Mouse (Mus musculus) lung, embryonic 15.5 days (tissue): ENCODE measurements at regions not wholly inside any gene's neighbourhood (a gene's known extent, or its start where the extent isn't known, plus 50 kb on each side); places are given as distances from the start of the nearest gene placed in this dataset.
A peak's percentile ranks its signal among the peaks of the same experiment; 100 is the strongest.

Source experiments
- ATAC-seq: fragments of 200-750 bp; cut with Nextera tagmentation; 2 replicates; pipeline ENCODE4 v1.8.0; 2017; ENCODE audit warnings: moderate number of reproducible peaks, borderline replicate concordance; ENCODE audit not compliant: low FRiP score, low TSS enrichment; ENCODE audit errors: extremely low read depth
- H3K27ac ChIP-seq: fragments of 300-500 bp; sonication (generic); 2 replicates; pipeline ENCODE4 v1.5.1; 2015; ENCODE audit warnings: moderate library complexity, mild to moderate bottlenecking, inconsistent platforms
- H3K27me3 ChIP-seq: fragments of 300-500 bp; sonication (generic); 2 replicates; pipeline ENCODE4 v1.6.1; 2015; ENCODE audit warnings: inconsistent platforms
- H3K36me3 ChIP-seq: fragments of 300-500 bp; sonication (generic); 2 replicates; pipeline ENCODE4 v1.6.1; 2015; ENCODE audit warnings: inconsistent platforms
- H3K4me1 ChIP-seq: fragments of 300-500 bp; sonication (generic); 2 replicates; pipeline ENCODE4 v1.6.1; 2015; ENCODE audit warnings: inconsistent platforms
- H3K4me2 ChIP-seq: fragments of 300-500 bp; sonication (generic); 2 replicates; pipeline ENCODE4 v1.6.1; 2015; ENCODE audit warnings: inconsistent platforms, mild to moderate bottlenecking, moderate library complexity
- H3K4me3 ChIP-seq: fragments of 300-500 bp; sonication (generic); 2 replicates; pipeline ENCODE4 v1.5.1; 2015; ENCODE audit warnings: mild to moderate bottlenecking, inconsistent platforms
- H3K9ac ChIP-seq: fragments of 300-500 bp; sonication (generic); 2 replicates; pipeline ENCODE4 v1.6.1; 2015; ENCODE audit warnings: inconsistent platforms
- H3K9me3 ChIP-seq: fragments of 300-500 bp; sonication (generic); 2 replicates; pipeline ENCODE4 v1.6.1; 2016; ENCODE audit warnings: inconsistent platforms
- WGBS: fragments of 180-500 bp; shearing (Covaris S2); methylation state at CpG from one replicate; pipeline ENCODE4 v1.1.7; 2015; 5-methylcytosine and 5-hydroxymethylcytosine counted together

DNA sequence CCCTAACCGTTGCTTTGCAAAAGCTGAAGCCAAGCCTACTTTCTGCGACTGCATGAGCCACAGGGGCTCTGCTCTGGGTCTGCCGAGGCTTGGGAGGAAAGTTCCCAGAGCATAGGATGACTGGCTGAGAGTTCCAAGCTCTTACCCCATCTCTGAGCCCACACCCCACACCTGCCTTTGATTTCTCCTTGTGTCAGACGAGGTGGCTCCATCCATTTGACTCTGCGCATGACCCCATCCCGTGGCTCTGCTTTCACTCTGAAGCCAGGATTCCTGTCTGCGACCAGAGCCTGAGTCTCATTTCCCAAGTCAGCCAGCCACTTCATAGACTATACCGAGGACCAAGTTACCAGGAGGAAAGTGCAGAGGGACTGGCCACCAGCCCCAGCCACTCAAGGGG lies 216.1 kb upstream of the Msx2 start:
- no peak for ATAC-seq
- peak overlapping the region; percentile 46 for H3K4me2 ChIP-seq
- H3K36me3 ChIP-seq = no peaks in the 10 kb centered on the region
- no peak overlapping the region for H3K9ac ChIP-seq
- no peaks in the 10 kb centered on the region for H3K9me3 ChIP-seq
- H3K4me3 ChIP-seq = no peak overlapping the region
- no peaks in the 10 kb centered on the region for H3K4me1 ChIP-seq
- H3K27ac ChIP-seq = no peak overlapping the region
- 22% methylated on average over 8 of the region's 8 CpGs for WGBS
- H3K27me3 ChIP-seq = no peaks in the 10 kb centered on the region

GRCm38 (mm10) chr13:53688489-53688888 lies 215.6 kb upstream of the Msx2 start:
- H3K4me1 ChIP-seq = no peaks in the 10 kb centered on the region
- no peak overlapping the region for H3K9ac ChIP-seq
- H3K4me3 ChIP-seq = no peak overlapping the region
- no peak for ATAC-seq
- H3K9me3 ChIP-seq = no peaks in the 10 kb centered on the region
- H3K27me3 ChIP-seq = no peaks in the 10 kb centered on the region
- H3K36me3 ChIP-seq = no peaks in the 10 kb centered on the region
- no peak overlapping the region for H3K27ac ChIP-seq
- WGBS = 7% methylated on average over 13 of the region's 13 CpGs
- peak overlapping the region; percentile 46 for H3K4me2 ChIP-seq

DNA sequence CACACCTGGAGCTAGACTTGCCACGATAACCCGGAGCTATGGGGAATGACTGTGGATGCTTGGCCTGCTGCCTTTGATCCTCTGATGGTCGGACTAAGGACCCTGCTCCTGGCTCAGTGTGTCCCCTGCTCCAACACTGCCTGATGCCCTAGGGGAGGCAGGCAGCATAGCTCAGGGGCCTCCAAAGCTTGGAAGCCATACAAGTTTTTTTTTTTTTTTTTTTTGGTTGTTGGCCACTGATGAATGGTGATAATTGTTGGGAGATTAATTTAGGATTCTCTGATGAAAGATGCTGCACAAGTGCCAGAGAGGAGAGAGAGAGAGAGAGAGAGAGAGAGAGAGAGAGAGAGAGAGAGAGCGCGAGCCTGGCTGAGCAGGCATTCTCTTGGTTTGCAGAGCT lies 211.6 kb upstream of the Msx2 start:
- H3K4me1 ChIP-seq = no peaks in the 10 kb centered on the region
- H3K27ac ChIP-seq = no peak overlapping the region
- H3K27me3 ChIP-seq = no peaks in the 10 kb centered on the region
- no peak overlapping the region for H3K9ac ChIP-seq
- no peak for ATAC-seq
- 57% methylated on average over 5 of the region's 5 CpGs for WGBS
- no peak overlapping the region for H3K4me3 ChIP-seq
- H3K9me3 ChIP-seq = no peaks in the 10 kb centered on the region
- H3K36me3 ChIP-seq = no peaks in the 10 kb centered on the region
- H3K4me2 ChIP-seq = no peak overlapping the region

DNA sequence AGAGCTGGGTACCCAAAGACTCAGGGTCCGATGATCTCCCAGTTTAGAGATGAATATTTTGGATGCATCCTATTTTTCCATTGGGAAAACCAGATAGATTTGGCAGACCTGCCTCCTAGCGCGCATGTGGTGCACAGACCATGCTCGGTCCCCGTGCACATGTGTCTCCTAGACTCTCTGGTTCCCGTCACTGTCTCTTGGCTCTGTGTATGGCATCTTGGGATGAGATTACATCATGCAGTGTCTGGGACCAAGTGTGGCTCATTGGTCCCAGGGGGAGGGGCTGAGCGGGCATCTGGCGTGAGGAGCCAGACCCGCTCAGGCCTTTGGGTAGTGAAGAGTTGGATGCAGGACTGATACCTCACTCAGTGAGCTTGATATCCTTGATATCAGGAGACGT lies 204.3 kb upstream of the Msx2 start:
- H3K27me3 ChIP-seq = no peaks in the 10 kb centered on the region
- 94% methylated on average over 10 of the region's 10 CpGs for WGBS
- no peak overlapping the region for H3K9ac ChIP-seq
- no peaks in the 10 kb centered on the region for H3K36me3 ChIP-seq
- H3K4me1 ChIP-seq = no peaks in the 10 kb centered on the region
- no peak overlapping the region for H3K4me2 ChIP-seq
- no peak; the same call in 1 of the 2 replicates for ATAC-seq
- H3K27ac ChIP-seq = no peak overlapping the region
- H3K9me3 ChIP-seq = no peaks in the 10 kb centered on the region
- H3K4me3 ChIP-seq = no peak overlapping the region

DNA sequence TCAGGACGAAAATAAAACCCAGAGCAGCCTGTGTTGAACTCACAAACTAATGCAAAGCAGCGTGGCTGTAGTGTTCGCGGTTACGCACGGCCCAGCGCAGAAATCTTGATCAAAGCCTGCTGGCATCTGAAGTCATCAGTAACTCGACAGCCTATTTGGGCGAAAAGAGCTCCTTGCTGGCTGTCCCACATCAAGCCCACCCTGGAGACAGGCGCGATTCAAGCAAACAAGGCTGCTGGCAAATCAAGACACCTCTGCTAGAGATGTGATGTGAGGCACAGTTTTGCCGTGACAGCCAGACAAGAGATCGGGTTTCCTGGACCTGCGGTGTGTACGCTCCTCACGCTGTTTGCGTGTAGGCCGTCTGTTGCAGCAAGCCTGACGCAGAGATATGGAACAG lies 197.5 kb upstream of the Msx2 start:
- no peak; the same call in 1 of the 2 replicates for ATAC-seq

GRCm38 (mm10) chr13:53667518-53667917 lies 194.6 kb upstream of the Msx2 start:
- Histone ChIP-seq H3K36me3 (no peaks in the 10 kb centered on the region), H3K4me1 (peaks cover 11% of the 10 kb centered on the region; the same call in 1 of the 2 replicates), H3K27me3 (peaks cover 8% of the 10 kb centered on the region), H3K4me3 (no peak overlapping the region), H3K9me3 (no peaks in the 10 kb centered on the region), H3K4me2 (no peak overlapping the region), H3K27ac (no peak overlapping the region), H3K9ac (no peak overlapping the region)
- ATAC-seq = no peak
- WGBS = 83% methylated on average over 4 of the region's 4 CpGs

More for the DNA sequence above, 197.5 kb upstream of the Msx2 start:
- H3K36me3 ChIP-seq = no peaks in the 10 kb centered on the region
- H3K4me3 ChIP-seq = 0 out of 2 replicates have a peak overlapping the region, but pooled peaks have one; percentile 3
- peak overlapping the region; percentile 22 for H3K4me2 ChIP-seq
- peaks cover 8% of the 10 kb centered on the region for H3K27me3 ChIP-seq
- peaks cover 11% of the 10 kb centered on the region; the same call in 1 of the 2 replicates for H3K4me1 ChIP-seq
- no peak overlapping the region for H3K27ac ChIP-seq
- no peak overlapping the region for H3K9ac ChIP-seq
- WGBS = 16% methylated on average over 19 of the region's 19 CpGs
- H3K9me3 ChIP-seq = no peaks in the 10 kb centered on the region

DNA sequence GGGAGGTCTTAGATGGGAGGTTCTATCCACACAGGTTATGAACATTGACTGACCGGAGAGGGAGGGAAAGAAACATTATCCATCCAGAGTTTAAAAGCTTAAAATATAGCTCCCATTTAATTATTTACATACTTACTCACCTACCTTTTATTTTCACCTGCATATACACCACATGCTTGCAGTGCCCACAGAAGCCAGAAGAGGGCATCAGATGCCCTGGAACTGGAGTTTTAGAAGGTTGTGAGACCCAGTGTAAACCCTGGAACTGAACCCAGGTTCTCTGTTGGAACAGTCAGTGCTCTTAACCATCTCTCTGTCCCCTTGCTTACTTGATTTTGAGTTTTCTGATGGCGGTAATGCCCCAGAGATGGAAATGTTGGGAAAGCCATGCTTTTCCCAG lies 192.7 kb upstream of the Msx2 start:
- H3K9me3 ChIP-seq = no peaks in the 10 kb centered on the region
- ATAC-seq = no peak
- H3K9ac ChIP-seq = no peak overlapping the region
- no peaks in the 10 kb centered on the region for H3K27me3 ChIP-seq
- WGBS = 95% methylated on average over 2 of the region's 2 CpGs
- H3K4me2 ChIP-seq = no peak overlapping the region
- H3K4me1 ChIP-seq = peaks cover 8% of the 10 kb centered on the region; the same call in 1 of the 2 replicates
- H3K36me3 ChIP-seq = no peaks in the 10 kb centered on the region
- no peak overlapping the region for H3K27ac ChIP-seq
- H3K4me3 ChIP-seq = no peak overlapping the region

DNA sequence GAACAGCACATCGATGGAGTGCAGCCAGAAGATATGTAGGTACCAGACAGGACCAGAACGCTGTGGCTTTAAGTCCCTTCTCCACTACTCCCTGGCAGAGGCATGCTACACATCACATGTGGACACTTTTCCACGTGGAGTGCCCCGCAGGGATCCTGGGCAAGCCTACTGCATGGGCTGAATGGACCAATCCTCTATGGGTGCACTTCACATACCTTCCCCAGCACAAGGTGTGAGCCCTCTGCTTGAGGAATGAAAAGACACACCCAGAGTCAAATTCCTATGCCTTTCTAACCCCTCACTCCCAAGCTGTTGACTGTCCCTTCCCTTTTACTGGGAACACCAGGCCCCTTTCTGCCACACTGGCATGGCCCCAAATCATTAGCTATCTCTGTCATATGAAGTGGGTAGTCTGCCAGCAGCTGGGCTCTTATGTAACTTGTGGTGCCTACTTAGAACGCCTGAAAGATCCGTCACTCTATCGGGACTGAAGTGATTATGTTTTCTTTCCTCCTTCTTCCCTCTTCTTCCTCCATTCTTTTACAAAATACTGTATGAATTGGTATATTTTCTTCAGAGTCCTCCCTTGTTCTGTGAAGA lies 191.9 kb upstream of the Msx2 start:
- Histone ChIP-seq H3K4me2 (no peak overlapping the region), H3K27me3 (no peaks in the 10 kb centered on the region), H3K4me1 (no peaks in the 10 kb centered on the region), H3K9ac (no peak overlapping the region), H3K27ac (no peak overlapping the region), H3K36me3 (no peaks in the 10 kb centered on the region), H3K4me3 (no peak overlapping the region), H3K9me3 (no peaks in the 10 kb centered on the region)
- 73% methylated on average over 7 of the region's 7 CpGs for WGBS
- no peak for ATAC-seq

GRCm38 (mm10) chr13:53652826-53653225 lies 180.0 kb upstream of the Msx2 start:
- no peak overlapping the region for H3K4me2 ChIP-seq
- no peaks in the 10 kb centered on the region for H3K9me3 ChIP-seq
- ATAC-seq = no peak
- WGBS = 22% methylated on average over 4 of the region's 4 CpGs
- H3K9ac ChIP-seq = no peak overlapping the region
- H3K27me3 ChIP-seq = no peaks in the 10 kb centered on the region
- no peaks in the 10 kb centered on the region for H3K4me1 ChIP-seq
- H3K4me3 ChIP-seq = no peak overlapping the region
- no peak overlapping the region for H3K27ac ChIP-seq
- no peaks in the 10 kb centered on the region for H3K36me3 ChIP-seq

DNA sequence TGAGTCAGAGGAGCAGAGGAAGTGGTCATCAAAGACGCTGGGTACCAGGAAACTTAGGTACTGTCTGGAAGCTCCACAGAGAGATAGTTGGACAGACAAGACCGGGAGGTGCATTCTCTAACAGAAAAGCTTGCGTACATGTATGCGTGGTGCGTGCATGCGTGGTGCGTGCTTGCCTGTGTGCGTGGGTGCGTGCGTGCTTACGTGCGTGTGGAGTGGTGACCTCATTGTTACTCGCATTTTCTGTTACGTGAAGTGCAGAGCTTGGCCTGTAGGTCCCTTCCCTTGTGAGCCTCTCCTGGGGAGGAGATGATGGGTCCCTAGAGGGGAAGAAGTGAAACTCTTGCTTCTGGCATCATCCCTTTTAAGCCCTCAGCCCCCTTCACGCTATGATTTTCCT lies 175.5 kb upstream of the Msx2 start:
- Histone ChIP-seq H3K36me3 (no peaks in the 10 kb centered on the region), H3K27ac (no peak overlapping the region), H3K9me3 (no peaks in the 10 kb centered on the region), H3K4me2 (no peak overlapping the region), H3K9ac (no peak overlapping the region), H3K27me3 (no peaks in the 10 kb centered on the region), H3K4me3 (no peak overlapping the region), H3K4me1 (no peaks in the 10 kb centered on the region)
- no peak for ATAC-seq
- WGBS = 89% methylated on average over 15 of the region's 15 CpGs

DNA sequence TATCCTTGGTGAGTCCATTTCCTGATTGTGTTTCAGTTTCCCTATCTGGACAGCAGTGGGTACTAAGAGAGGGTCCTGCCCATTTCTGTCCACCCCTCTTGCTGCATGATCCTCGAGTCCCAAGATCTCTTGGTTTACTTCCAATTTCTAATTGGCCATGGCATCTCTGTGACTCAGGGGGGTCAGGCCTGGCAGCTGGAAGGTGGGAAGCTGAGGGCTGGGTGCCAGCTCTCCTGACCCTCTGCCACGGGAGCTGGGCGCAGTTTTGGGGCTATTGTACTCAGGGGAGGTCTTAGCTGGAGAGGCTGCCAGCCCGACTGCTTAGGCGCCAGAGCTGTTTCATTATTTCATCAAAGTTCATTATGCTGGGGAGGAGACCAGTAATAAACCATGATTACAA lies 169.7 kb upstream of the Msx2 start:
- WGBS = 82% methylated on average over 5 of the region's 5 CpGs
- H3K4me3 ChIP-seq = no peak overlapping the region
- no peak overlapping the region for H3K4me2 ChIP-seq
- no peak overlapping the region for H3K9ac ChIP-seq
- no peak for ATAC-seq
- H3K27me3 ChIP-seq = no peaks in the 10 kb centered on the region
- H3K4me1 ChIP-seq = no peaks in the 10 kb centered on the region
- no peaks in the 10 kb centered on the region for H3K36me3 ChIP-seq
- no peak overlapping the region for H3K27ac ChIP-seq
- H3K9me3 ChIP-seq = no peaks in the 10 kb centered on the region

GRCm38 (mm10) chr13:53639584-53639983 lies 166.7 kb upstream of the Msx2 start:
- Histone ChIP-seq H3K9me3 (no peaks in the 10 kb centered on the region), H3K9ac (no peak overlapping the region), H3K27me3 (no peaks in the 10 kb centered on the region), H3K4me2 (no peak overlapping the region), H3K4me1 (no peaks in the 10 kb centered on the region), H3K4me3 (no peak overlapping the region), H3K36me3 (no peaks in the 10 kb centered on the region), H3K27ac (no peak overlapping the region)
- 74% methylated on average over 5 of the region's 5 CpGs for WGBS
- no peak for ATAC-seq

- no peak for ATAC-seq
- WGBS = 62% methylated on average over 10 of the region's 10 CpGs
Measured at GRCm38 (mm10) chr13:53639115-53639514, 166.2 kb upstream of the Msx2 start.

More at GRCm38 (mm10) chr13:53639115-53639514, 166.2 kb upstream of the Msx2 start:
- no peaks in the 10 kb centered on the region for H3K9me3 ChIP-seq
- H3K4me1 ChIP-seq = no peaks in the 10 kb centered on the region
- H3K36me3 ChIP-seq = no peaks in the 10 kb centered on the region
- no peak overlapping the region for H3K4me3 ChIP-seq
- H3K9ac ChIP-seq = no peak overlapping the region
- no peak overlapping the region for H3K27ac ChIP-seq
- H3K4me2 ChIP-seq = no peak overlapping the region
- no peaks in the 10 kb centered on the region for H3K27me3 ChIP-seq
